Mouse (Mus musculus) kidney, postnatal 0 days (tissue): ENCODE data around the gene Plxnb3. TPM values are rescaled to one million over a fixed set of nuclear protein-coding genes. Genes with fewer than 3 reads are reported as not detected.
A peak's percentile ranks its signal among the peaks of the same experiment; 100 is the strongest.
"Not testable (repeated sequence)": the region's sequence is repeated elsewhere in the genome, so short reads cannot be mapped to it uniquely, and the experiment has no call there.

Experiments
- ATAC-seq: fragments of 200-750 bp; cut with Nextera tagmentation; replicated peaks from 2 replicates; pipeline ENCODE4 v1.8.0; 2017; ENCODE audit warnings: low read depth, moderate number of reproducible peaks, moderate TSS enrichment, moderate library complexity; ENCODE audit not compliant: low FRiP score
- DNase-seq: peaks from one replicate; pipeline ENCODE4 v3.0.0-alpha.2; 2016; ENCODE audit warnings: low spot score
- H3K27ac ChIP-seq: fragments of 300-500 bp; sonication (generic); 2 replicates; pipeline ENCODE4 v1.5.1; 2014; ENCODE audit warnings: mild to moderate bottlenecking
- H3K27me3 ChIP-seq: fragments of 300-500 bp; sonication (generic); 2 replicates; pipeline ENCODE4 v1.6.1; 2014; ENCODE audit warnings: low read length, mixed read lengths; ENCODE audit not compliant: insufficient read depth
- H3K36me3 ChIP-seq: fragments of 300-500 bp; sonication (generic); 2 replicates; pipeline ENCODE4 v1.6.1; 2014; ENCODE audit warnings: low read length, mixed read lengths; ENCODE audit not compliant: insufficient read depth
- H3K4me1 ChIP-seq: fragments of 300-500 bp; sonication (generic); replicated peaks from 2 replicates; pipeline ENCODE4 v1.6.1; 2014; ENCODE audit warnings: antibody characterized with exemption, low read length, mixed read lengths; ENCODE audit not compliant: insufficient read depth
- H3K4me2 ChIP-seq: fragments of 300-500 bp; sonication (generic); 2 replicates; pipeline ENCODE4 v1.6.1; 2014; ENCODE audit warnings: mild to moderate bottlenecking, low read length, moderate library complexity, mixed read lengths
- H3K4me3 ChIP-seq: fragments of 300-500 bp; sonication (generic); replicated peaks from 2 replicates; pipeline ENCODE4 v1.5.1; 2014; ENCODE audit warnings: low read depth, low read length
- H3K9ac ChIP-seq: fragments of 300-500 bp; sonication (generic); 2 replicates; pipeline ENCODE4 v1.6.1; 2014; ENCODE audit warnings: low read depth, low read length
- H3K9me3 ChIP-seq: fragments of 300-500 bp; sonication (generic); replicated peaks from 2 replicates; pipeline ENCODE4 v1.6.1; 2016; ENCODE audit warnings: low read length, inconsistent platforms, mixed read lengths
- CTCF ChIP-seq: IDR thresholded peaks from 2 replicates; pipeline ENCODE4 v1.5.1; 2016; ENCODE audit warnings: antibody characterized with exemption, low read depth, mild to moderate bottlenecking, moderate library complexity
- WGBS: fragments of 180-500 bp; shearing (Covaris S2); extraction: QIAGEN DNeasy Blood & Tissue Kit; methylation state at CpG from one replicate; pipeline ENCODE4 v1.1.7; 2014; 5-methylcytosine and 5-hydroxymethylcytosine counted together
- polyA plus RNA-seq: library from polyadenylated mRNA; unstranded; fragments of >200 nt; fragmentation: Nextera tagmentation; extraction: Ambion mirVana; gene quantifications from 2 replicates; pipeline ENCODE4 v1.2.1, GENCODE M21; 2015

Plxnb3 gene
- polyA plus RNA-seq, 1 experiment from 2014 or later = 0.14 TPM

- Histone ChIP-seq H3K27me3 (no peaks in the 10 kb centered on the region), H3K27ac (no peak overlapping the region), H3K9me3 (no peaks in the 10 kb centered on the region), H3K36me3 (no peaks in the 10 kb centered on the region), H3K4me1 (no peaks in the 10 kb centered on the region), H3K9ac (no peak overlapping the region), H3K4me2 (peak overlapping the region; percentile 27; the same call in 1 of the 2 replicates), H3K4me3 (no peak overlapping the region)
- DNase-seq (no peak), ATAC-seq (no peak)
- TF ChIP-seq CTCF = no peak
- WGBS = 39% methylated on average over 3 of the region's 3 CpGs
Measured at GRCm38 (mm10) chrX:73718271-73718670, 38.6 kb upstream of the Plxnb3 start.

- Histone ChIP-seq H3K4me2 (peak overlapping the region; percentile 27; the same call in 1 of the 2 replicates), H3K4me3 (no peak overlapping the region), H3K27ac (0 out of 2 replicates have a peak overlapping the region, but pooled peaks have one; percentile 13), H3K36me3 (no peaks in the 10 kb centered on the region), H3K4me1 (no peaks in the 10 kb centered on the region), H3K27me3 (no peaks in the 10 kb centered on the region), H3K9ac (no peak overlapping the region), H3K9me3 (no peaks in the 10 kb centered on the region)
- ATAC-seq (no peak), DNase-seq (no peak)
- 48% methylated on average over 5 of the region's 5 CpGs for WGBS
- TF ChIP-seq CTCF = no peak
Measured at GRCm38 (mm10) chrX:73718686-73719362, 38.1 kb upstream of the Plxnb3 start.

GRCm38 (mm10) chrX:73730908-73731307, 26.0 kb upstream of the Plxnb3 start:
- Histone ChIP-seq H3K36me3 (no peaks in the 10 kb centered on the region), H3K4me3 (no peak overlapping the region), H3K4me1 (no peaks in the 10 kb centered on the region), H3K27me3 (no peaks in the 10 kb centered on the region), H3K9me3 (no peaks in the 10 kb centered on the region), H3K27ac (no peak overlapping the region), H3K9ac (no peak overlapping the region), H3K4me2 (no peak overlapping the region)
- no peak for ATAC-seq
- WGBS = 41% methylated on average over 1 of the region's 1 CpGs
- no peak for TF ChIP-seq CTCF
- DNase-seq = no peak

DNA sequence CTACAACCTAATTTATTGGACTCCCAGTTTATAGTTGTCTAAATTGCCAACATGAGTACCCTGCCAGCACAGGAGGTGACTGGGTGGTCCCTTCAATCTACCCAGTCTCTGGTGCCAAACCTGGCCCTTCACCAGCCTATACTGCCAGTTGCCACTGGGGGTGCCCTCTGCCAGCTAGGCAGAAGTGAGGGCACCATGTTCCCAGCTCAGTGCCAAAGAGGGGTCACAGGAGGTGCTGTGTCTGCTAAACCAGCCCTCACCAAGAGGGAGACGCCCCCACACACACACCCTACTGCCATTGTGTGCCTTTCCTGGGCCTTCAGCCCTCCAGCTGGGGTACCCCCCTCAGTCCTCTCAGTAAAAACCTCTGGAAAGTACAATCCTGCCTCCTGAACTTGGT, 18.7 kb upstream of the Plxnb3 start:
- Histone ChIP-seq H3K4me1 (no peaks in the 10 kb centered on the region), H3K27ac (no peak overlapping the region), H3K27me3 (no peaks in the 10 kb centered on the region), H3K9ac (no peak overlapping the region), H3K9me3 (no peaks in the 10 kb centered on the region), H3K36me3 (no peaks in the 10 kb centered on the region), H3K4me2 (no peak overlapping the region), H3K4me3 (no peak overlapping the region)
- ATAC-seq (no peak), DNase-seq (no peak)
- 87% methylated on average over 1 of the region's 1 CpGs for WGBS
- TF ChIP-seq CTCF = peak; percentile 24; the same call in 1 of the 2 replicates

- 66% methylated on average over 5 of the region's 5 CpGs for WGBS
- TF ChIP-seq CTCF = no peak
- no peak for ATAC-seq
Measured at GRCm38 (mm10) chrX:73739151-73739550, 17.7 kb upstream of the Plxnb3 start.

GRCm38 (mm10) chrX:73739841-73740240, 17.0 kb upstream of the Plxnb3 start:
- not testable (repeated sequence) for H3K27ac ChIP-seq, H3K4me3 ChIP-seq, H3K9ac ChIP-seq, H3K36me3 ChIP-seq, H3K4me1 ChIP-seq, ATAC-seq, H3K27me3 ChIP-seq, H3K4me2 ChIP-seq, DNase-seq, H3K9me3 ChIP-seq
- 88% methylated on average over 7 of the region's 7 CpGs for WGBS

More at GRCm38 (mm10) chrX:73739151-73739550, 17.7 kb upstream of the Plxnb3 start:
- no peaks in the 10 kb centered on the region for H3K27me3 ChIP-seq
- H3K9ac ChIP-seq = no peak overlapping the region
- no peak for DNase-seq
- no peak overlapping the region for H3K4me2 ChIP-seq
- no peak overlapping the region for H3K4me3 ChIP-seq
- no peak overlapping the region for H3K27ac ChIP-seq
- H3K36me3 ChIP-seq = no peaks in the 10 kb centered on the region
- no peaks in the 10 kb centered on the region for H3K4me1 ChIP-seq
- no peaks in the 10 kb centered on the region for H3K9me3 ChIP-seq
